Mouse (Mus musculus) heart, postnatal 10 days (tissue): ENCODE results near the gene Tspan3. TPM values are rescaled to one million over a fixed set of nuclear protein-coding genes. Genes with fewer than 3 reads are reported as not detected.

Source experiments
- DNase-seq, 2 experiments: peaks; one replicate each; pipeline ENCODE4 v3.0.0; 2021
- intact Hi-C: fragments of 180-260 bp; cut with DNase I; formaldehyde crosslinking; loops from one replicate; pipeline ENCODE4 v1.15.1; 2025
- total RNA-seq, 2 experiments: library from RNA; stranded (reverse); gene quantifications; 2 replicates each; pipeline ENCODE4 v1.2.3; 2021

Gene Tspan3
- total RNA-seq: 100 to 1,000 TPM; 229 to 232 TPM

GRCm38 (mm10) chr9:56165377-56165776, at the start of gene Tspan3:
Tspan3 (minus strand) TSS chr9:56165477.
- intact Hi-C loops: no loop called here
- no peak for DNase-seq

GRCm38 (mm10) chr9:56213451-56214291, 48.4 kb upstream of the Tspan3 start:
- intact Hi-C loops: loop anchor here (1.0 to 5.0 kb wide), 5 partner anchors 44 to 424 kb away; partner anchors contain the start of genes Hmg20a and Peak1
- peak; percentile 76 for DNase-seq

- no peak for DNase-seq
- intact Hi-C loops: no loop called here
Measured at GRCm38 (mm10) chr9:56208817-56209216, 43.5 kb upstream of the Tspan3 start.

GRCm38 (mm10) chr9:56207516-56207915, 42.2 kb upstream of the Tspan3 start:
- DNase-seq: no peak
- intact Hi-C loops: no loop called here

GRCm38 (mm10) chr9:56207083-56207482, 41.8 kb upstream of the Tspan3 start:
- intact Hi-C loops: no loop called here
- DNase-seq: no peak

- intact Hi-C loops: no loop called here
- no peak for DNase-seq
Measured at GRCm38 (mm10) chr9:56205336-56205735, 40.1 kb upstream of the Tspan3 start.

GRCm38 (mm10) chr9:56204316-56204715, 39.0 kb upstream of the Tspan3 start:
- no peak for DNase-seq
- intact Hi-C loops: loop anchor here (5.0 kb wide), 1 partner anchor 87 kb away; no protein-coding TSS in a partner anchor

GRCm38 (mm10) chr9:56200645-56201314, 35.5 kb upstream of the Tspan3 start:
- intact Hi-C loops: loop anchor here (5.0 kb wide), 1 partner anchor 83 kb away; no protein-coding TSS in a partner anchor
- peak; percentile 87 to 93 for DNase-seq

- intact Hi-C loops: loop anchor here (5.0 kb wide), 1 partner anchor 83 kb away; no protein-coding TSS in a partner anchor
- no peak for DNase-seq
Measured at GRCm38 (mm10) chr9:56200200-56200599, 34.9 kb upstream of the Tspan3 start.

GRCm38 (mm10) chr9:56196921-56197320, 31.6 kb upstream of the Tspan3 start:
- DNase-seq: no peak

GRCm38 (mm10) chr9:56195193-56195592, 29.9 kb upstream of the Tspan3 start:
- DNase-seq: no peak
- intact Hi-C loops: loop anchor here (10.0 kb wide), 1 partner anchor 610 kb away; no protein-coding TSS in a partner anchor

More at GRCm38 (mm10) chr9:56196921-56197320, 31.6 kb upstream of the Tspan3 start:
- intact Hi-C loops: loop anchor here (10.0 kb wide), 1 partner anchor 608 kb away; no protein-coding TSS in a partner anchor

GRCm38 (mm10) chr9:56191498-56192455, 26.5 kb upstream of the Tspan3 start:
- DNase-seq: no peak
- intact Hi-C loops: loop anchor here (10.0 kb wide), 1 partner anchor 613 kb away; no protein-coding TSS in a partner anchor

- intact Hi-C loops: no loop called here
- peak; percentile 26 to 39 for DNase-seq
Measured at GRCm38 (mm10) chr9:56180118-56180781, 15.0 kb upstream of the Tspan3 start.

GRCm38 (mm10) chr9:56179416-56180117, 14.3 kb upstream of the Tspan3 start:
- peak; percentile 32 to 41 for DNase-seq
- intact Hi-C loops: no loop called here

- intact Hi-C loops: no loop called here
- no peak for DNase-seq
Measured at GRCm38 (mm10) chr9:56177354-56177753, 12.1 kb upstream of the Tspan3 start.

GRCm38 (mm10) chr9:56175316-56175715, 10.0 kb upstream of the Tspan3 start:
- intact Hi-C loops: no loop called here
- DNase-seq: no peak

- intact Hi-C loops: no loop called here
- DNase-seq: no peak
Measured at GRCm38 (mm10) chr9:56167690-56168089, 2.4 kb upstream of the Tspan3 start.

GRCm38 (mm10) chr9:56166161-56166560, 884 bp upstream of the Tspan3 start:
- no peak for DNase-seq
- intact Hi-C loops: no loop called here
